Mouse (Mus musculus): ENCODE measurements around the gene Hist1h2bk. TPM values are rescaled to one million over a fixed set of nuclear protein-coding genes. Genes with fewer than 3 reads are reported as not detected.
A peak's percentile ranks its signal among the peaks of the same experiment; 100 is the strongest.
"Not testable (repeated sequence)": the region's sequence is repeated elsewhere in the genome, so short reads cannot be mapped to it uniquely, and the experiment has no call there.

Gene Hist1h2bk
- polyA plus RNA-seq, 1 experiment from 2014 or later: 1.7 TPM

GRCm38 (mm10) chr13:22033741-22034442 is 1.8 kb upstream of the Hist1h2bk start:
- no peak overlapping the region for H3K27ac ChIP-seq
- WGBS: 50% methylated on average over 5 of the region's 5 CpGs
- no peaks in the 10 kb centered on the region for H3K9me3 ChIP-seq (replicated peaks)
- H3K4me1 ChIP-seq (replicated peaks): peaks cover 18% of the 10 kb centered on the region
- H3K4me3 ChIP-seq: peak overlapping the region; percentile 52
- H3K4me2 ChIP-seq: peak overlapping the region; percentile 71
- no peak for ATAC-seq (replicated peaks; ENCODE audit: insufficient number of reproducible peaks, insufficient read depth, low FRiP score, low read depth)
- H3K9ac ChIP-seq: no peak overlapping the region
- H3K36me3 ChIP-seq: no peaks in the 10 kb centered on the region
- no peaks in the 10 kb centered on the region for H3K27me3 ChIP-seq

DNA sequence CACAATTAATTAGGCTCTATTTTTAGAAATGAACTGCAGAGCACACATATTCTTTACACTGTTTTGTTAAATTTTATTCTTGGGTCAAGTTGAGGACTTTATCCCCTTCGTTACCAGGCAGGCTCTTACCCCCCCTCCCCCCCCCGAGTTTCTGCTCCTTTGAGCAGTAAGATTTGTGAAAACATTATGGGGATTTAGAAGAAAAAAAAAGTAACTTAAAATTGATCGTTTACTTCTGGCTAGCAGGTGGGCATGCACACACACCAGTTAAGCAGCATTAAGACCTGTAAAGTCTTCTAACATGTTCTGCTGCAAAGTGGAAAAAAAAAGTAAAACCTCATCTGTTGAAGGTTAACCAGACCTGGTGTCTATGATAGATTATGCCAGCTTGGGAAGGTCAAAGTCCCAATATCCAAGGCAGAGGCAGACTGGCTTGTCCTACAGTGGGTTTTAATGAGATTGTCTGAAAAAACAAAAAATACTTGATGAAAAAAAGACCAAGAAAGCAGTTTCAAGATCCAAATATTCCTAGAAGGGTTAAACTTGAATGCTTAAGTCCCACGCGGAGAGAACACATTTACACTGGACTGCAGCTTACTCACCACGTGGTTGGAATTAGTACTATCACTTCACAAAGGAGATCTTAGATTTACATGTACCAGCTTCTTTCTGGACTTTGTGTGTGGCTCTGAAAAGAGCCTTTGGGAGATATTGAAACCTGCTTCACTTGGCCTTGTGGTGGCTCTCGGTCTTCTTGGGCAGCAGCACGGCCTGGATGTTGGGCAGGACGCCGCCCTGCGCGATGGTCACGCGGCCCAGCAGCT is 1.0 kb upstream of the Hist1h2bk start:
- peaks cover 12% of the 10 kb centered on the region for H3K4me1 ChIP-seq (replicated peaks)
- H3K9me3 ChIP-seq (replicated peaks): no peaks in the 10 kb centered on the region
- H3K9ac ChIP-seq: peak overlapping the region; percentile 38
- peak overlapping the region; percentile 52 for H3K4me3 ChIP-seq
- no peak for ATAC-seq (replicated peaks; ENCODE audit: insufficient number of reproducible peaks, insufficient read depth, low FRiP score, low read depth)
- H3K4me2 ChIP-seq: peak overlapping the region; percentile 71
- no peaks in the 10 kb centered on the region for H3K36me3 ChIP-seq
- peak overlapping the region; percentile 78 for H3K27ac ChIP-seq
- no peaks in the 10 kb centered on the region for H3K27me3 ChIP-seq
- WGBS: under 1% methylated on average over 14 of the region's 14 CpGs

DNA sequence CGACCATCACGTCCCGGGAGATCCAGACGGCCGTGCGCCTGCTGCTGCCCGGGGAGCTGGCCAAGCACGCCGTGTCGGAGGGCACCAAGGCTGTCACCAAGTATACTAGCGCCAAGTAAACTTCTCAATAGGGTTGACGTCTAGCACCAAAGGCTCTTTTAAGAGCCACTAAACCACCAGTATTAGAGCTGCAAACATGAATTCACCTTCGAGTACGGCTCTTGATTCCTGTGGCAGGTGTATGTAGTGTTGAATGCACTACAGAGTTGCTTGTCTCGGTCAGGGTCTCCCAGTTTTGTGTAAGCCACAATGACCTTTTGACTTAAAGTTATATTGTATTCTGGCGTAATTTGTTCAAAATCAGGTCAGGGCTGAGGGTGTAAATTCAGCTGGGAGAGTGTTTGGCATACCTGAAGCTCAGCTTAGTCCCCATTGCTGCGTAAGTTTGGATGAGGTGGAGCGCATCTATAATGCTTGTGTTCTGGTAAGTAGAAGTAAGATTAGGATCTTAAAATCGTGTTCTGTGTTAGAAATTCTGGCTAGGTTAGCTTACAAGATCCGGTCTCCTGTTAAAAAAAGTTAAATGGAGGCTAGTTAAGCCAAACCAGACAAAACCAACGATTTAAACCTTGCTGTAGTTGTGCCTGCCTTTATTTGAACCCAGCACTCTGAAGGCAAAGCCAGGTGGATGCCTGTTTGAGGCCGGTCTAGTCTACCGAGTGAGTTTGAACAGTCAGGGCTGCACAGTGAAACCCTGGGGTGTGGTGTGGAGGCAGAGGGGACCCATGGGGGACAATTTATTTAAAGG is 683 bp downstream of the Hist1h2bk start:
- Histone ChIP-seq H3K9me3 (replicated peaks) (no peaks in the 10 kb centered on the region), H3K27me3 (no peaks in the 10 kb centered on the region), H3K4me3 (peak overlapping the region; percentile 52), H3K36me3 (no peaks in the 10 kb centered on the region), H3K4me1 (replicated peaks) (peaks cover 22% of the 10 kb centered on the region), H3K9ac (peak overlapping the region; percentile 45), H3K27ac (peak overlapping the region; percentile 77), H3K4me2 (peak overlapping the region; percentile 71)
- ATAC-seq (replicated peaks; ENCODE audit: insufficient number of reproducible peaks, insufficient read depth, low FRiP score, low read depth): peak; percentile 27; the same call in 1 of the 2 replicates
- WGBS: 3% methylated on average over 22 of the region's 23 CpGs

- H3K4me2 ChIP-seq: peak overlapping the region; percentile 71; the same call in 1 of the 2 replicates
- no peaks in the 10 kb centered on the region for H3K9me3 ChIP-seq (replicated peaks)
- no peaks in the 10 kb centered on the region for H3K27me3 ChIP-seq
- peaks cover 27% of the 10 kb centered on the region for H3K4me1 ChIP-seq (replicated peaks)
- WGBS: 73% methylated on average over 3 of the region's 3 CpGs
- peak overlapping the region; percentile 45 for H3K9ac ChIP-seq
- peak overlapping the region; percentile 52; the same call in 1 of the 2 replicates for H3K4me3 ChIP-seq
- ATAC-seq (replicated peaks; ENCODE audit: insufficient number of reproducible peaks, insufficient read depth, low FRiP score, low read depth): no peak
- H3K36me3 ChIP-seq: no peaks in the 10 kb centered on the region
- peak overlapping the region; percentile 77 for H3K27ac ChIP-seq
These were observed 1.3 kb downstream of the Hist1h2bk start for GRCm38 (mm10) chr13:22036986-22037385.

GRCm38 (mm10) chr13:22037415-22037814 is 1.7 kb downstream of the Hist1h2bk start:
- H3K4me2 ChIP-seq: no peak overlapping the region
- H3K27ac ChIP-seq: 0 out of 2 replicates have a peak overlapping the region, but pooled peaks have one; percentile 77

DNA sequence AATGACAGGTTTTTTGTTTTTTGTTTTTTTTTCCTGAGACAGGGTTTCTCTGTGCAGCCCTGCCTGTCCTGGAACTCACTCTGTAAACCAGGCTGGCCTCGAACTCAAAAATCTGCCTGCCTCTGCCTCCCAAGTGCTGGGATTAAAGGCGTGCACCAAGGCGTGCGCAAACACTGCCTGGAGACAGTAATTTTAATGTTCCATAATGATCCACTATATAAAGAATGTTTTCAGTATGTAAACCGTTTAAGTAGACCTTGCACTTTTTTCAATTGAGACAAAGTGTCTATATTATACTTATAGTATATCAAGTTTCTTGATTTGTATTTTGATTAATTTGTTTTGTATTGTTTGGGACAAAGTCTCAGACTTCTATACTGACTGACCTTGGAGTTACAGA is 3.7 kb downstream of the Hist1h2bk start:
- Histone ChIP-seq H3K4me2 (no peak overlapping the region), H3K27ac (no peak overlapping the region), H3K27me3 (no peaks in the 10 kb centered on the region), H3K4me1 (replicated peaks) (peaks cover 36% of the 10 kb centered on the region), H3K9ac (no peak overlapping the region), H3K9me3 (replicated peaks) (no peaks in the 10 kb centered on the region), H3K4me3 (no peak overlapping the region), H3K36me3 (no peaks in the 10 kb centered on the region)
- no peak for ATAC-seq (replicated peaks; ENCODE audit: insufficient number of reproducible peaks, insufficient read depth, low FRiP score, low read depth)
- 67% methylated on average over 5 of the region's 5 CpGs for WGBS

More at GRCm38 (mm10) chr13:22037415-22037814, 1.7 kb downstream of the Hist1h2bk start:
- WGBS: 68% methylated on average over 2 of the region's 2 CpGs
- Histone ChIP-seq H3K4me3 (no peak overlapping the region), H3K27me3 (no peaks in the 10 kb centered on the region), H3K9ac (no peak overlapping the region), H3K9me3 (replicated peaks) (no peaks in the 10 kb centered on the region), H3K36me3 (no peaks in the 10 kb centered on the region), H3K4me1 (replicated peaks) (peaks cover 30% of the 10 kb centered on the region)
- ATAC-seq (replicated peaks; ENCODE audit: insufficient number of reproducible peaks, insufficient read depth, low FRiP score, low read depth): no peak

- no peaks in the 10 kb centered on the region for H3K27me3 ChIP-seq
- peak overlapping the region; percentile 69 for H3K4me2 ChIP-seq
- H3K9me3 ChIP-seq (replicated peaks): no peaks in the 10 kb centered on the region
- ATAC-seq (replicated peaks; ENCODE audit: insufficient number of reproducible peaks, insufficient read depth, low FRiP score, low read depth): no peak
- H3K9ac ChIP-seq: peak overlapping the region; percentile 51; the same call in 1 of the 2 replicates
- peak overlapping the region; percentile 83 for H3K27ac ChIP-seq
- H3K36me3 ChIP-seq: no peaks in the 10 kb centered on the region
- peaks cover 32% of the 10 kb centered on the region for H3K4me1 ChIP-seq (replicated peaks)
- peak overlapping the region; percentile 50 for H3K4me3 ChIP-seq
- 12% methylated on average over 2 of the region's 2 CpGs for WGBS
These were observed 4.3 kb downstream of the Hist1h2bk start for GRCm38 (mm10) chr13:22039951-22040463.

DNA sequence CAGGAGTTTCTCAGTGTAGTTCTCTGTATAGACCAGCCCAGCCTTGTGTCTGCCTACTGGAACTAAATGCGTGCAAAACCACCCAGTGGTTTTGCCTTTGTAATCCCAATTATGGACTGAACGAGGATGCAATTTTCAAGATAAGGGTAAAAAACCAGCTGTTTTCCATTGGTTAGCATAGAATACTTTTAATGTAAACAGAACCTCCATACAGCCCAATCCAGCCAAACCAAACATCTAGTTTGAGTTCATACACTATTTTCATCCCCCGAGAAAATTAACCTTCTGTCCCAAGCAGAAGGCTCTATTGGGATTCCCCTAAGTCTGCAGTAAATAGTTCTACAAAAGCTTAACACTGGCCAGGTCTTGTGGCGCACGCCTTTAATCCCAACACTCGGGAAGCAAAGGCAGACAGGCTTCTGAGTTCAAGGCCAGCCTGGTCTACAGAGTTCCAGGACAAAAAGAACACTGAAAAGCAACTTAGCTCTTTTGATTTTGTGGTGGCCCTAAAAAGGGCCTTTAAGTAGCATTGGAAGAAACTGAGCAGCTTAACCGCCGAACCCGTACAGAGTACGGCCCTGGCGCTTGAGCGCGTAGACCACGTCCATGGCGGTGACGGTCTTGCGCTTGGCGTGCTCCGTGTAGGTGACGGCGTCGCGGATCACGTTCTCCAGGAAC is 4.9 kb downstream of the Hist1h2bk start:
- H3K4me1 ChIP-seq (replicated peaks): peaks cover 32% of the 10 kb centered on the region
- H3K27me3 ChIP-seq: no peaks in the 10 kb centered on the region
- H3K36me3 ChIP-seq: no peaks in the 10 kb centered on the region
- no peak for ATAC-seq (replicated peaks; ENCODE audit: insufficient number of reproducible peaks, insufficient read depth, low FRiP score, low read depth)
- H3K4me2 ChIP-seq: peak overlapping the region; percentile 69
- peak overlapping the region; percentile 50 for H3K4me3 ChIP-seq
- H3K9ac ChIP-seq: peak overlapping the region; percentile 51
- H3K27ac ChIP-seq: peak overlapping the region; percentile 83
- WGBS: under 1% methylated on average over 24 of the region's 24 CpGs
- no peaks in the 10 kb centered on the region for H3K9me3 ChIP-seq (replicated peaks)

GRCm38 (mm10) chr13:22041142-22041536 is 5.5 kb downstream of the Hist1h2bk start, which contains the start of gene Hist1h4i:
TSS of gene Hist1h4i (minus strand) at chr13:22041362.
- Histone ChIP-seq H3K4me2 (peak within 1 kb of the TSS; percentile 69), H3K4me1 (replicated peaks) (peaks cover 31% of the 10 kb centered on the region), H3K4me3 (peak within 1 kb of the TSS; percentile 50), H3K9ac (peak within 1 kb of the TSS; percentile 54), H3K27ac (peak within 1 kb of the TSS; percentile 83)
- whole genome bisulfite sequencing: under 1% methylated on average over 27 of the region's 27 CpGs
- H3K36me3 ChIP-seq; H3K9me3 ChIP-seq (replicated peaks); H3K27me3 ChIP-seq: not testable (repeated sequence)
- ATAC-seq (replicated peaks; ENCODE audit: insufficient number of reproducible peaks, insufficient read depth, low FRiP score, low read depth): peak; percentile 57
